Mouse (Mus musculus) MEL (cell line): Measurements from ENCODE around the gene Sdad1. TPM values are rescaled to one million over a fixed set of nuclear protein-coding genes. Genes with fewer than 3 reads are reported as not detected.
A peak's percentile ranks its signal among the peaks of the same experiment; 100 is the strongest.

Experiments used
- DNase-seq: peaks from one replicate; pipeline ENCODE4 v3.0.0; 2011; ENCODE audit warnings: low read depth, low spot score
- H3K27ac ChIP-seq: 2 replicates; pipeline ENCODE4 v1.5.1; 2012; ENCODE audit warnings: low read depth, mild to moderate bottlenecking, control low read depth, low read length, moderate library complexity; ENCODE audit not compliant: control insufficient read depth
- H3K27me3 ChIP-seq, 2 experiments: fragments of 150-350 bp in 1 of 2; sonication (generic) in 1 of 2; 2 replicates each; pipeline ENCODE4 v1.6.1; 2012; ENCODE audit warnings: low read length in 2 of 2, mild to moderate bottlenecking in 2 of 2, improper control_type of control experiment in 1 of 2, moderate library complexity in 1 of 2; ENCODE audit not compliant: insufficient read depth in 2 of 2, control insufficient read depth in 1 of 2
- H3K36me3 ChIP-seq, 2 experiments: 2 replicates each; pipeline ENCODE4 v1.6.1; 2012 to 2014; ENCODE audit warnings: low read length in 2 of 2, improper control_type of control experiment in 1 of 2, inconsistent platforms in 1 of 2, mild to moderate bottlenecking in 1 of 2; ENCODE audit not compliant: insufficient read depth in 2 of 2, control insufficient read depth in 1 of 2
- H3K4me1 ChIP-seq, 2 experiments: fragments of 150-350 bp in 1 of 2; sonication (generic) in 1 of 2; 2 replicates each; pipeline ENCODE4 v1.6.1; 2012; ENCODE audit warnings: low read length in 2 of 2, improper control_type of control experiment in 1 of 2, mild to moderate bottlenecking in 1 of 2; ENCODE audit not compliant: insufficient read depth in 2 of 2, control insufficient read depth in 1 of 2
- H3K4me3 ChIP-seq, 2 experiments: fragments of 150-350 bp in 1 of 2; sonication (generic) in 1 of 2; 2 replicates each; pipeline ENCODE4 v1.5.1; 2012; ENCODE audit warnings: low read depth in 2 of 2, low read length in 2 of 2, mild to moderate bottlenecking in 2 of 2, moderate library complexity in 2 of 2, control low read depth in 1 of 2, improper control_type of control experiment in 1 of 2; ENCODE audit not compliant: control insufficient read depth in 1 of 2, insufficient read depth in 1 of 2
- H3K79me2 ChIP-seq: 2 replicates; pipeline ENCODE4 v1.6.1; 2012; ENCODE audit warnings: mild to moderate bottlenecking, low read length, moderate library complexity; ENCODE audit not compliant: control insufficient read depth, poor library complexity, insufficient read depth
- H3K9ac ChIP-seq: 2 replicates; pipeline ENCODE4 v1.6.1; 2012; ENCODE audit warnings: low read depth, mild to moderate bottlenecking, control low read depth, low read length, moderate library complexity; ENCODE audit not compliant: control insufficient read depth, poor library complexity, severe bottlenecking
- H3K9me3 ChIP-seq: fragments of 150-350 bp; sonication (generic); replicated peaks from 2 replicates; pipeline ENCODE4 v1.6.1; 2012; ENCODE audit warnings: mild to moderate bottlenecking, low read length, improper control_type of control experiment, moderate library complexity; ENCODE audit not compliant: insufficient read depth
- BHLHE40 ChIP-seq: IDR thresholded peaks from 2 replicates; pipeline ENCODE4 v1.6.1; 2012; ENCODE audit warnings: low read depth, mild to moderate bottlenecking, inconsistent platforms, low read length, improper control_type of control experiment, borderline replicate concordance
- CHD1 ChIP-seq: IDR thresholded peaks from 2 replicates; pipeline ENCODE4 v1.6.1; 2012; ENCODE audit warnings: low read depth, mild to moderate bottlenecking, inconsistent platforms, low read length, improper control_type of control experiment
- CHD2 ChIP-seq: IDR thresholded peaks from 2 replicates; pipeline ENCODE4 v1.6.1; 2011; ENCODE audit warnings: low read length, improper control_type of control experiment
- CTCF ChIP-seq, 3 experiments: IDR thresholded peaks in 2 of 3; conservative IDR thresholded peaks in 1 of 3; 2 replicates each; pipeline ENCODE4 v1.5.1; 2011 to 2012; ENCODE audit warnings: low read length in 3 of 3, low read depth in 2 of 3, mild to moderate bottlenecking in 2 of 3, improper control_type of control experiment in 1 of 3, inconsistent platforms in 1 of 3, mixed read lengths in 1 of 3, moderate library complexity in 1 of 3; ENCODE audit not compliant: control insufficient read depth in 1 of 3, insufficient read depth in 1 of 3, poor library complexity in 1 of 3, severe bottlenecking in 1 of 3
- E2F4 ChIP-seq: IDR thresholded peaks from 2 replicates; pipeline ENCODE4 v1.6.1; 2011; ENCODE audit warnings: low read depth, low read length, improper control_type of control experiment, borderline replicate concordance
- ELF1 ChIP-seq: IDR thresholded peaks from 2 replicates; pipeline ENCODE4 v1.6.1; 2014; ENCODE audit warnings: low read depth, mild to moderate bottlenecking, inconsistent platforms, low read length, improper control_type of control experiment, moderate library complexity
- EP300 ChIP-seq, 2 experiments: IDR thresholded peaks; 2 replicates each; pipeline ENCODE4 v1.6.1; 2011; ENCODE audit warnings: improper control_type of control experiment in 2 of 2, low read length in 2 of 2, low read depth in 1 of 2, mild to moderate bottlenecking in 1 of 2
- ETS1 ChIP-seq: IDR thresholded peaks from 2 replicates; pipeline ENCODE4 v1.6.1; 2012; ENCODE audit warnings: low read depth, mild to moderate bottlenecking, inconsistent platforms, low read length, improper control_type of control experiment, moderate library complexity
- GABPA ChIP-seq: IDR thresholded peaks from 2 replicates; pipeline ENCODE4 v1.6.1; 2012; ENCODE audit warnings: low read depth, mild to moderate bottlenecking, inconsistent platforms, low read length, improper control_type of control experiment, moderate library complexity
- GATA1 ChIP-seq: IDR thresholded peaks from 2 replicates; pipeline ENCODE4 v1.6.1; 2011; ENCODE audit warnings: low read depth, low read length, improper control_type of control experiment
- HCFC1 ChIP-seq: IDR thresholded peaks from 2 replicates; pipeline ENCODE4 v1.6.1; 2012; ENCODE audit warnings: low read depth, mild to moderate bottlenecking, inconsistent platforms, low read length, improper control_type of control experiment, moderate library complexity
- JUND ChIP-seq: IDR thresholded peaks from 2 replicates; pipeline ENCODE4 v1.6.1; 2011; ENCODE audit warnings: low read depth, mild to moderate bottlenecking, improper control_type of control experiment, low read length
- MAX ChIP-seq: IDR thresholded peaks from 2 replicates; pipeline ENCODE4 v1.6.1; 2011; ENCODE audit warnings: low read length, improper control_type of control experiment
- MAZ ChIP-seq: IDR thresholded peaks from 2 replicates; pipeline ENCODE4 v1.6.1; 2012; ENCODE audit warnings: low read depth, mild to moderate bottlenecking, inconsistent platforms, low read length, improper control_type of control experiment
- MEF2A ChIP-seq: IDR thresholded peaks from 2 replicates; pipeline ENCODE4 v1.6.1; 2014; ENCODE audit warnings: low read depth, mild to moderate bottlenecking, inconsistent platforms, low read length, improper control_type of control experiment; ENCODE audit not compliant: poor library complexity, insufficient replicate concordance, severe bottlenecking; ENCODE audit errors: extremely low read depth
- MYB ChIP-seq: IDR thresholded peaks from 2 replicates; pipeline ENCODE4 v1.6.1; 2011; ENCODE audit warnings: mild to moderate bottlenecking, low read depth, low read length, improper control_type of control experiment
- MYC ChIP-seq: IDR thresholded peaks from 2 replicates; pipeline ENCODE4 v1.6.1; 2011; ENCODE audit warnings: low read depth, mild to moderate bottlenecking, low read length, improper control_type of control experiment, moderate library complexity
- POLR2A ChIP-seq, 2 experiments: IDR thresholded peaks; 2 replicates each; pipeline ENCODE4 v1.6.1; 2011 to 2012; ENCODE audit warnings: low read length in 2 of 2, mild to moderate bottlenecking in 2 of 2, control low read depth in 1 of 2, improper control_type of control experiment in 1 of 2, low read depth in 1 of 2, moderate library complexity in 1 of 2; ENCODE audit not compliant: control insufficient read depth in 1 of 2, insufficient read depth in 1 of 2, poor library complexity in 1 of 2
- POLR2AphosphoS2 ChIP-seq: IDR thresholded peaks from 2 replicates; pipeline ENCODE4 v1.6.1; 2011; ENCODE audit warnings: low read length, improper control_type of control experiment
- POLR2AphosphoS5 ChIP-seq: IDR thresholded peaks from 2 replicates; pipeline ENCODE4 v1.6.1; 2012; ENCODE audit warnings: low read depth, borderline replicate concordance, mild to moderate bottlenecking, inconsistent platforms, low read length, moderate library complexity, mixed read lengths
- SIN3A ChIP-seq: IDR thresholded peaks from 2 replicates; pipeline ENCODE4 v1.6.1; 2012; ENCODE audit warnings: low read length, improper control_type of control experiment, inconsistent platforms
- SMC3 ChIP-seq: IDR thresholded peaks from 2 replicates; pipeline ENCODE4 v1.6.1; 2011; ENCODE audit warnings: low read depth, low read length, improper control_type of control experiment
- TAL1 ChIP-seq: IDR thresholded peaks from 2 replicates; pipeline ENCODE4 v1.6.1; 2012; ENCODE audit warnings: mild to moderate bottlenecking, inconsistent platforms, low read length, moderate library complexity, mixed read lengths
- TCF12 ChIP-seq: IDR thresholded peaks from 2 replicates; pipeline ENCODE4 v1.6.1; 2014; ENCODE audit warnings: low read depth, mild to moderate bottlenecking, inconsistent platforms, low read length, improper control_type of control experiment, moderate library complexity
- UBTF ChIP-seq: IDR thresholded peaks from 2 replicates; pipeline ENCODE4 v1.6.1; 2012; ENCODE audit warnings: low read depth, mild to moderate bottlenecking, inconsistent platforms, low read length, improper control_type of control experiment, moderate library complexity, borderline replicate concordance; ENCODE audit not compliant: insufficient read depth
- USF1 ChIP-seq: IDR thresholded peaks from 2 replicates; pipeline ENCODE4 v1.6.1; 2014; ENCODE audit warnings: low read depth, mild to moderate bottlenecking, inconsistent platforms, low read length, improper control_type of control experiment, moderate library complexity
- USF2 ChIP-seq, 2 experiments: IDR thresholded peaks; 2 replicates each; pipeline ENCODE4 v1.6.1; 2011 to 2012; ENCODE audit warnings: improper control_type of control experiment in 2 of 2, low read length in 2 of 2, borderline replicate concordance in 1 of 2, inconsistent platforms in 1 of 2, low read depth in 1 of 2, mild to moderate bottlenecking in 1 of 2; ENCODE audit not compliant: insufficient read depth in 1 of 2
- ZC3H11A ChIP-seq: IDR thresholded peaks from 2 replicates; pipeline ENCODE4 v1.6.1; 2012; ENCODE audit warnings: low read depth, mild to moderate bottlenecking, inconsistent platforms, low read length, improper control_type of control experiment
- ZKSCAN1 ChIP-seq: IDR thresholded peaks from 2 replicates; pipeline ENCODE4 v1.6.1; 2012; ENCODE audit warnings: low read depth, mild to moderate bottlenecking, inconsistent platforms, low read length, improper control_type of control experiment, moderate library complexity
- polyA plus RNA-seq, 2 experiments: library from polyadenylated mRNA; stranded (reverse) in 1 of 2; unstranded in 1 of 2; fragments of >175 nt in 1 of 2; fragments of >200 nt in 1 of 2; gene quantifications; 2 replicates each; pipeline versions ENCODE4 v1.2.1 to v1.2.4; 2012; ENCODE audit warnings: low replicate concordance in 2 of 2, low read depth in 1 of 2; ENCODE audit not compliant: insufficient read length in 2 of 2, insufficient read depth in 1 of 2, missing spikeins in 1 of 2
- total RNA-seq: library from RNA; depleted of rRNA; stranded (reverse); fragments of 300-350 nt; gene quantifications from 2 replicates; pipeline ENCODE4 v1.2.3, GENCODE M21; 2012

The Sdad1 gene
- total and polyA plus RNA-seq, 3 experiments: 72.4 to 73.0 TPM; not detected in 1

DNA sequence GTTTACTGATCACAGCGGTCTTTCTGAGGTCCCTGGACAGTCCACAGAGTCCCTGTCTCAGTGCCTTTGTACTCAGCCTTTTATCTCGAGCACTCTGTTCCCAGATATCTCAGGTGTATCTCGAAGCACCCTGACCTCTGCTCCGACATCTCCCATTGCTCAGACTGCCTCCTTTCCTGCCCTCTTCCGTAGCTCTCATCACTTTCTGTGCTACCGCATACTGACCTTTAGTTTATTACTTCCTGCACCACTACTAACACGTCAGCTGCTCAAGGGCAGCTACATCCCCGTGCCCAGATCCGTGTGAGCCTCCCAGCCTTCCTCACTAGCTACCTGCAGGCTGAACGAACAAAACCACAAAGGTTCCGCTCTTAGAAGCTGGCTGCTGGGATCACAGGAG is 61.7 kb downstream of the Sdad1 start:
- Histone ChIP-seq H3K36me3 (peaks cover 0 to 14% of the 10 kb centered on the region in 2 experiments; a peak in 2 of 4 replicates), H3K27me3 (no peaks in the 10 kb centered on the region), H3K4me1 (peaks cover 13 to 17% of the 10 kb centered on the region in 2 experiments), H3K79me2 (no peaks in the 10 kb centered on the region), H3K4me3 (no peak overlapping the region), H3K9ac (no peak overlapping the region), H3K9me3 (no peaks in the 10 kb centered on the region), H3K27ac (no peak overlapping the region)
- TF ChIP-seq E2F4: no peak
- TF ChIP-seq TCF12: no peak
- no peak for TF ChIP-seq CTCF (IDR thresholded peaks at IDR 0.05 in 2 of 3, conservative IDR thresholded peaks at IDR 0.05 in 1 of 3; ENCODE audit: control insufficient read depth in 1 of 3, insufficient read depth in 1 of 3, low read depth in 2 of 3, low read length in 3 of 3, poor library complexity in 1 of 3, severe bottlenecking in 1 of 3)
- no peak for TF ChIP-seq UBTF
- TF ChIP-seq HCFC1: no peak
- no peak for TF ChIP-seq SMC3
- TF ChIP-seq GABPA: no peak
- no peak for TF ChIP-seq BHLHE40
- TF ChIP-seq USF1: no peak
- no peak for TF ChIP-seq EP300 (IDR thresholded peaks at IDR 0.05; ENCODE audit: low read depth in 1 of 2, low read length in 2 of 2)
- no peak for TF ChIP-seq ETS1
- TF ChIP-seq ELF1: no peak
- no peak for TF ChIP-seq CHD2
- TF ChIP-seq USF2 (IDR thresholded peaks at IDR 0.05; ENCODE audit: borderline replicate concordance in 1 of 2, insufficient read depth in 1 of 2, low read depth in 1 of 2, low read length in 2 of 2): no peak
- no peak for TF ChIP-seq POLR2AphosphoS5
- DNase-seq: no peak

- Histone ChIP-seq H3K9me3 (no peaks in the 10 kb centered on the region), H3K36me3 (peaks cover 0 to 14% of the 10 kb centered on the region in 2 experiments; a peak in 2 of 4 replicates), H3K4me1 (peaks cover 13 to 17% of the 10 kb centered on the region in 2 experiments), H3K4me3 (peak overlapping the region; percentile 8 to 29; a peak in 3 of 4 replicates), H3K27me3 (no peaks in the 10 kb centered on the region), H3K9ac (no peak overlapping the region), H3K79me2 (no peaks in the 10 kb centered on the region), H3K27ac (peak overlapping the region; percentile 69)
- DNase-seq: peak; percentile 91
- TF ChIP-seq SIN3A (peak; percentile 80), JUND (no peak), CHD2 (no peak), MAZ (no peak), CTCF (IDR thresholded peaks at IDR 0.05 in 2 of 3, conservative IDR thresholded peaks at IDR 0.05 in 1 of 3; ENCODE audit: control insufficient read depth in 1 of 3, insufficient read depth in 1 of 3, low read depth in 2 of 3, low read length in 3 of 3, poor library complexity in 1 of 3, severe bottlenecking in 1 of 3) (no peak), MYB (no peak), ZC3H11A (no peak), POLR2A (IDR thresholded peaks at IDR 0.05; ENCODE audit: control insufficient read depth in 1 of 2, insufficient read depth in 1 of 2, low read depth in 1 of 2, low read length in 2 of 2, poor library complexity in 1 of 2) (no peak), MEF2A (no peak), MAX (peak; percentile 71; the same call in 1 of the 2 replicates), MYC (peak; percentile 81; the same call in 1 of the 2 replicates), EP300 (IDR thresholded peaks at IDR 0.05; ENCODE audit: low read depth in 1 of 2, low read length in 2 of 2) (peak; percentile 84 to 90), POLR2AphosphoS5 (no peak), TCF12 (peak; percentile 72), ZKSCAN1 (no peak), USF2 (IDR thresholded peaks at IDR 0.05; ENCODE audit: borderline replicate concordance in 1 of 2, insufficient read depth in 1 of 2, low read depth in 1 of 2, low read length in 2 of 2) (no peak), POLR2AphosphoS2 (no peak), E2F4 (no peak), BHLHE40 (peak; percentile 70; the same call in 1 of the 2 replicates), HCFC1 (no peak), GABPA (no peak), TAL1 (no peak), GATA1 (peak; percentile 57; the same call in 1 of the 2 replicates), CHD1 (no peak)
Observed at GRCm38 (mm10) chr5:92245483-92245882, 64.8 kb downstream of the Sdad1 start.
